Mouse (Mus musculus): ENCODE measurements around the gene Foxk1.

GRCm38 (mm10) chr5:142376071-142376470, 25.2 kb upstream of the Foxk1 start:
- TF ChIP-seq POLR2A (IDR thresholded peaks at IDR 0.05; ENCODE audit: extremely low read depth, insufficient read depth, low read length): no peak
- no peak for TF ChIP-seq CTCF (IDR thresholded peaks at IDR 0.05; ENCODE audit: low read depth, low read length)

Data from liver, adult 2 months (tissue).